Mouse (Mus musculus) erythroblast, embryonic 14.5 days (primary cell): ENCODE measurements around the gene Cldn3.

Experiments used
- GATA1 ChIP-seq: IDR thresholded peaks from 2 replicates; pipeline ENCODE4 v1.6.1; 2012; ENCODE audit warnings: low read length, inconsistent platforms, mixed read lengths
- TAL1 ChIP-seq: IDR thresholded peaks from 3 replicates; pipeline ENCODE4 v1.6.1; 2012; ENCODE audit warnings: low read length, inconsistent platforms, mixed read lengths

DNA sequence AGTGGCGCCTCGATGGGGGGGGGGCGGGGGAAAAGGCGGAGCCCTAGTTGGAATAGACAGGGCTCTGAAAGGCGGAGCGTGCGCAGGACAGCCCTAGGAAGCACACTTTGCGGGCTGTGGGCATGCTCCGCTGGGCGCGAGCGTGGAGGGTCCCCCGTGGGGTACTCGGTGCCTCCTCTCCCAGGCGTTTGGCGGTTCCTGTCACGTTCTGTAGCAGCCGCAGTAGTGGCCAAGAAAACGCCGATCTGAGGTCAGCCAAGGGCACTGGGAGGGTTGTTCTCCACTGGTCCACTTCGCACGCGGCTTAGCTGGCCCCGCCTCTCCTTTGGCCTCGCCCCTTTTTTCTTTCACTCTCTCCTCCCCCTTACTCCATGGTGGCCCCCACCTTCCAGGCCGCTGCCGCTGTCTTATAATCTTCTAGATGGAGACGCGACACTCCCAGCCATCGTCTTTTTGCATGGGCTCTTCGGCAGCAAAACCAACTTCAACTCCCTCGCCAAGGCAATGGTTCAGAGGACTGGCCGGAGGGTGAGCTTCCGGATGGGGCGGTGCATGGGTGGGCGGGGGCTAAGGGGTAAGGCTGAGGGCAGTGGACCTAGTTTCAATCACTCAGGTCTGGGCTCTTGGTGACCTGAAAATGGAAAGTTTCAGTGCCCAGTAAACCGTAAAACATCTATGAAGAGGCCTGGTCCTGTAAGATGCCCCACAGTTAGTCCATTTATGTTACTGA lies 23.7 kb downstream of the Cldn3 start:
- TF ChIP-seq TAL1: no peak
- TF ChIP-seq GATA1: no peak
